Mouse (Mus musculus): ENCODE results near the gene Rhox3c. TPM values are rescaled to one million over a fixed set of nuclear protein-coding genes. Genes with fewer than 3 reads are reported as not detected.
"Not testable (repeated sequence)": the region's sequence is repeated elsewhere in the genome, so short reads cannot be mapped to it uniquely, and the experiment has no call there.

Rhox3c gene
- polyA plus RNA-seq (2015; fragmentation: Nextera tagmentation; extraction: Ambion mirVana) = not detected in 2 replicates

- not testable (repeated sequence) for H3K27ac ChIP-seq (replicated peaks); H3K4me3 ChIP-seq; H3K9me3 ChIP-seq; H3K36me3 ChIP-seq; H3K4me1 ChIP-seq; ATAC-seq (ENCODE audit: extremely low read depth, insufficient number of reproducible peaks, low FRiP score, low TSS enrichment); H3K4me2 ChIP-seq; H3K27me3 ChIP-seq (replicated peaks); H3K9ac ChIP-seq
- 83% methylated on average over 3 of the region's 4 CpGs for WGBS
These were observed at the start of gene Rhox3c for GRCm38 (mm10) chrX:37458285-37458684. Gene Rhox3c (plus strand): TSS chrX:37458585.

GRCm38 (mm10) chrX:37411767-37412166 lies 46.6 kb upstream of the Rhox3c start, which contains the start of gene Rhox2b:
Gene Rhox2b (plus strand): TSS chrX:37412067.
- H3K27ac ChIP-seq (replicated peaks); H3K4me1 ChIP-seq; H3K27me3 ChIP-seq (replicated peaks); H3K4me2 ChIP-seq; H3K4me3 ChIP-seq; H3K36me3 ChIP-seq; ATAC-seq (ENCODE audit: extremely low read depth, insufficient number of reproducible peaks, low FRiP score, low TSS enrichment); H3K9me3 ChIP-seq; H3K9ac ChIP-seq: not testable (repeated sequence)
- WGBS = no CpG with 5 or more reads among the region's 9 CpGs

- H3K9ac ChIP-seq; H3K4me3 ChIP-seq; H3K27me3 ChIP-seq (replicated peaks); ATAC-seq (ENCODE audit: extremely low read depth, insufficient number of reproducible peaks, low FRiP score, low TSS enrichment); H3K4me2 ChIP-seq; H3K36me3 ChIP-seq; H3K9me3 ChIP-seq; H3K4me1 ChIP-seq; H3K27ac ChIP-seq (replicated peaks): not testable (repeated sequence)
- WGBS = 83% methylated on average over 14 of the region's 15 CpGs
These were observed 26.2 kb upstream of the Rhox3c start, which contains the start of gene Rhox4b for GRCm38 (mm10) chrX:37432194-37432593. Gene Rhox4b (plus strand): TSS chrX:37432494.

- not testable (repeated sequence) for H3K4me1 ChIP-seq; ATAC-seq (ENCODE audit: extremely low read depth, insufficient number of reproducible peaks, low FRiP score, low TSS enrichment); H3K4me3 ChIP-seq; H3K9ac ChIP-seq; H3K36me3 ChIP-seq; H3K27me3 ChIP-seq (replicated peaks); H3K9me3 ChIP-seq; H3K4me2 ChIP-seq; H3K27ac ChIP-seq (replicated peaks)
- WGBS = 95% methylated on average over 8 of the region's 10 CpGs
These were observed 5.0 kb upstream of the Rhox3c start, which contains the start of gene Rhox2c for GRCm38 (mm10) chrX:37453380-37453779. Gene Rhox2c (plus strand): TSS chrX:37453680.

GRCm38 (mm10) chrX:37480037-37480436 lies 21.7 kb downstream of the Rhox3c start, which contains the start of gene Rhox4c:
Gene Rhox4c (plus strand): TSS chrX:37480337.
- ATAC-seq (ENCODE audit: extremely low read depth, insufficient number of reproducible peaks, low FRiP score, low TSS enrichment); H3K9me3 ChIP-seq; H3K27me3 ChIP-seq (replicated peaks); H3K27ac ChIP-seq (replicated peaks); H3K4me1 ChIP-seq; H3K4me2 ChIP-seq; H3K36me3 ChIP-seq; H3K4me3 ChIP-seq; H3K9ac ChIP-seq: not testable (repeated sequence)
- 91% methylated on average over 14 of the region's 14 CpGs for WGBS

- 91% methylated on average over 17 of the region's 18 CpGs for WGBS
These were observed 55.7 kb downstream of the Rhox3c start, which contains the start of gene Rhox4d for GRCm38 (mm10) chrX:37514059-37514458. Gene Rhox4d (plus strand): TSS chrX:37514359.

More at GRCm38 (mm10) chrX:37514059-37514458, 55.7 kb downstream of the Rhox3c start, which contains the start of gene Rhox4d:
- not testable (repeated sequence) for H3K9me3 ChIP-seq; H3K36me3 ChIP-seq; H3K27ac ChIP-seq (replicated peaks); H3K27me3 ChIP-seq (replicated peaks); H3K4me1 ChIP-seq; H3K4me3 ChIP-seq; ATAC-seq (ENCODE audit: extremely low read depth, insufficient number of reproducible peaks, low FRiP score, low TSS enrichment); H3K4me2 ChIP-seq; H3K9ac ChIP-seq

Other genes with a start within 250 kb of the Rhox3c start
- gene Gm9, start 247.5 kb upstream of the Rhox3c start, polyA plus RNA-seq (2015; fragmentation: Nextera tagmentation; extraction: Ambion mirVana) = not detected in 2 replicates
- not detected in 2 replicates for gene Rhox1, start 236.3 kb upstream of the Rhox3c start, polyA plus RNA-seq (2015; fragmentation: Nextera tagmentation; extraction: Ambion mirVana)
- gene Rhox2a, start 213.6 kb upstream of the Rhox3c start, polyA plus RNA-seq (2015; fragmentation: Nextera tagmentation; extraction: Ambion mirVana) = not detected in 2 replicates
- gene Rhox3a, start 208.7 kb upstream of the Rhox3c start, polyA plus RNA-seq (2015; fragmentation: Nextera tagmentation; extraction: Ambion mirVana) = not detected in 2 replicates
- gene Rhox4a, start 193.2 kb upstream of the Rhox3c start, polyA plus RNA-seq (2015; fragmentation: Nextera tagmentation; extraction: Ambion mirVana) = not detected in 2 replicates
- gene Rhox3a2, start 78.6 kb upstream of the Rhox3c start, polyA plus RNA-seq (2015; fragmentation: Nextera tagmentation; extraction: Ambion mirVana) = not detected in 2 replicates
- gene Rhox4a2, start 67.7 kb upstream of the Rhox3c start, polyA plus RNA-seq (2015; fragmentation: Nextera tagmentation; extraction: Ambion mirVana) = 0.17 TPM in 1 of 2 replicates, not detected in the other
- not detected in 2 replicates for gene Rhox2b, start 46.5 kb upstream of the Rhox3c start, polyA plus RNA-seq (2015; fragmentation: Nextera tagmentation; extraction: Ambion mirVana)
- gene Rhox4b, start 26.1 kb upstream of the Rhox3c start, polyA plus RNA-seq (2015; fragmentation: Nextera tagmentation; extraction: Ambion mirVana) = not detected in 2 replicates
- not detected in 2 replicates for gene Rhox2c, start 4.9 kb upstream of the Rhox3c start, polyA plus RNA-seq (2015; fragmentation: Nextera tagmentation; extraction: Ambion mirVana)
- gene Rhox4c, start 21.8 kb downstream of the Rhox3c start, polyA plus RNA-seq (2015; fragmentation: Nextera tagmentation; extraction: Ambion mirVana) = not detected in 2 replicates
- gene Rhox2d, start 34.8 kb downstream of the Rhox3c start, polyA plus RNA-seq (2015; fragmentation: Nextera tagmentation; extraction: Ambion mirVana) = not detected in 2 replicates
- not detected in 2 replicates for gene Rhox4d, start 55.8 kb downstream of the Rhox3c start, polyA plus RNA-seq (2015; fragmentation: Nextera tagmentation; extraction: Ambion mirVana)
- gene Rhox2e, start 71.9 kb downstream of the Rhox3c start, polyA plus RNA-seq (2015; fragmentation: Nextera tagmentation; extraction: Ambion mirVana) = not detected in 2 replicates
- gene Rhox3e, start 83.4 kb downstream of the Rhox3c start, polyA plus RNA-seq (2015; fragmentation: Nextera tagmentation; extraction: Ambion mirVana) = not detected in 2 replicates
- not detected in 2 replicates for gene Rhox4e, start 98.8 kb downstream of the Rhox3c start, polyA plus RNA-seq (2015; fragmentation: Nextera tagmentation; extraction: Ambion mirVana)
- gene Rhox2f, start 112.8 kb downstream of the Rhox3c start, polyA plus RNA-seq (2015; fragmentation: Nextera tagmentation; extraction: Ambion mirVana) = not detected in 2 replicates
- gene Rhox3f, start 122.4 kb downstream of the Rhox3c start, polyA plus RNA-seq (2015; fragmentation: Nextera tagmentation; extraction: Ambion mirVana) = not detected in 2 replicates
- not detected in 2 replicates for gene Rhox4f, start 149.1 kb downstream of the Rhox3c start, polyA plus RNA-seq (2015; fragmentation: Nextera tagmentation; extraction: Ambion mirVana)
- not detected in 2 replicates for gene Rhox3g, start 170.0 kb downstream of the Rhox3c start, polyA plus RNA-seq (2015; fragmentation: Nextera tagmentation; extraction: Ambion mirVana)
- gene Rhox2g, start 184.9 kb downstream of the Rhox3c start, polyA plus RNA-seq (2015; fragmentation: Nextera tagmentation; extraction: Ambion mirVana) = not detected in 2 replicates
- gene Rhox4g, start 192.7 kb downstream of the Rhox3c start, polyA plus RNA-seq (2015; fragmentation: Nextera tagmentation; extraction: Ambion mirVana) = not detected in 2 replicates
- gene Rhox3h, start 210.2 kb downstream of the Rhox3c start, polyA plus RNA-seq (2015; fragmentation: Nextera tagmentation; extraction: Ambion mirVana) = not detected in 2 replicates
- not detected in 2 replicates for gene Rhox2h, start 214.7 kb downstream of the Rhox3c start, polyA plus RNA-seq (2015; fragmentation: Nextera tagmentation; extraction: Ambion mirVana)